Mouse (Mus musculus) spleen, adult 2 months (tissue): ENCODE measurements around the gene Prkar2b.

Source experiments
- CTCF ChIP-seq: fragments of 200-500 bp; IDR thresholded peaks from 2 replicates; pipeline ENCODE4 v1.5.1; 2011; ENCODE audit warnings: mild to moderate bottlenecking, inconsistent platforms; ENCODE audit not compliant: insufficient read depth, insufficient read length, insufficient replicate concordance; ENCODE audit errors: extremely low read depth
- POLR2A ChIP-seq: fragments of 200-500 bp; IDR thresholded peaks from 2 replicates; pipeline ENCODE4 v1.6.1; 2011; ENCODE audit warnings: low read depth, low read length, inconsistent platforms

- TF ChIP-seq CTCF, result no peak
- TF ChIP-seq POLR2A, result no peak
These were observed 13.2 kb upstream of the Prkar2b start for GRCm38 (mm10) chr12:32074271-32074670.
